Mouse (Mus musculus): ENCODE measurements around the gene Ppp1r1a. TPM values are rescaled to one million over a fixed set of nuclear protein-coding genes. Genes with fewer than 3 reads are reported as not detected.

Ppp1r1a gene
- polyA plus RNA-seq, 1 experiment from 2014 or later, result 8.2 TPM

DNA sequence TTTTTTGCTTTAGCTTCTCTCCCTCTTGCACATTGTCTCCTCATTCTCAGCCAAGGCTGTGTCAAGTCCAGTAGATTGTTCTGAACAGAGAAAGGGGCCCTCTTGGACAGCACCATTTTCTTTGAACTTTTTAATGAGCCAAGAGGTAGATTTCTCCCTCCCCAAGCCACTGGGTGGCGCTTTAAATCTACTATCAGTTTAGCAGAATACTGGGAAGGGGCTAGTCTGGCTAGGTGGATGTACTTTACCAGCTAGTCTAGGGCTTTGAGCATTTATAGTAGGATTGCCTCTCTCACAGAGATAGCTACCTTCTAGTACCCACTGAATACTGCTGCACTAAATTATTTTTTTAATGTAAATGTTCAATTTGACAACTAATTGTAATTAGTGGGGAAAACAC, 55.3 kb downstream of the Ppp1r1a start:
- Histone ChIP-seq H3K27ac (ENCODE audit: low read length) (no peak overlapping the region), H3K27me3 (ENCODE audit: control insufficient read depth, insufficient read depth, low read depth, low read length) (no peaks in the 10 kb centered on the region), H3K9me3 (ENCODE audit: control insufficient read depth, low read length) (no peaks in the 10 kb centered on the region), H3K4me1 (replicated peaks; ENCODE audit: control insufficient read depth, insufficient read depth, low read length) (no peaks in the 10 kb centered on the region), H3K9ac (ENCODE audit: low read length) (no peak overlapping the region), H3K4me2 (ENCODE audit: low read depth, low read length) (no peak overlapping the region), H3K36me3 (ENCODE audit: control insufficient read depth, insufficient read depth, low read length) (no peaks in the 10 kb centered on the region), H3K4me3 (ENCODE audit: low read length) (no peak overlapping the region)
- ATAC-seq (ENCODE audit: low read depth), result no peak
- 10% methylated on average over 1 of the region's 1 CpGs for WGBS

Other genes with a start within 250 kb of the Ppp1r1a start
- 0.44 TPM in 1 of 2 replicates, not detected in the other for gene Gpr84, start 227.4 kb downstream of the Ppp1r1a start, polyA plus RNA-seq (2015; fragmentation: Nextera tagmentation; extraction: Ambion mirVana)
- 7.6 and 8.6 TPM in 2 replicates for gene Zfp385a, start 197.9 kb downstream of the Ppp1r1a start, polyA plus RNA-seq (2015; fragmentation: Nextera tagmentation; extraction: Ambion mirVana)
- 38.8 and 42.3 TPM in 2 replicates for gene Itga5, start 171.2 kb downstream of the Ppp1r1a start, polyA plus RNA-seq (2015; fragmentation: Nextera tagmentation; extraction: Ambion mirVana)
- 0.64 TPM in 1 of 2 replicates, not detected in the other for gene Gtsf1, start 107.5 kb downstream of the Ppp1r1a start, polyA plus RNA-seq (2015; fragmentation: Nextera tagmentation; extraction: Ambion mirVana)
- gene Gtsf2, start 89.5 kb downstream of the Ppp1r1a start, polyA plus RNA-seq (2015; fragmentation: Nextera tagmentation; extraction: Ambion mirVana), result not detected in 2 replicates
- gene Nckap1l, start 84.2 kb downstream of the Ppp1r1a start, polyA plus RNA-seq (2015; fragmentation: Nextera tagmentation; extraction: Ambion mirVana), result 3.3 and 4.2 TPM in 2 replicates
- 2.3 and 2.8 TPM in 2 replicates for gene Pde1b, start 35.0 kb downstream of the Ppp1r1a start, polyA plus RNA-seq (2015; fragmentation: Nextera tagmentation; extraction: Ambion mirVana)
- not detected in 2 replicates for gene Glycam1, start 27.1 kb upstream of the Ppp1r1a start, polyA plus RNA-seq (2015; fragmentation: Nextera tagmentation; extraction: Ambion mirVana)
- not detected in 2 replicates for gene Mucl1, start 217.5 kb upstream of the Ppp1r1a start, polyA plus RNA-seq (2015; fragmentation: Nextera tagmentation; extraction: Ambion mirVana)

Data from lung, embryonic 16.5 days (tissue).